Mouse (Mus musculus) A20 (cell line): ENCODE measurements around the gene Ruvbl1.

Source experiments
- DNase-seq: peaks from one replicate; pipeline ENCODE4 v3.0.0-alpha.2; 2011; ENCODE audit warnings: low read depth, low spot score

The Ruvbl1 gene

DNA sequence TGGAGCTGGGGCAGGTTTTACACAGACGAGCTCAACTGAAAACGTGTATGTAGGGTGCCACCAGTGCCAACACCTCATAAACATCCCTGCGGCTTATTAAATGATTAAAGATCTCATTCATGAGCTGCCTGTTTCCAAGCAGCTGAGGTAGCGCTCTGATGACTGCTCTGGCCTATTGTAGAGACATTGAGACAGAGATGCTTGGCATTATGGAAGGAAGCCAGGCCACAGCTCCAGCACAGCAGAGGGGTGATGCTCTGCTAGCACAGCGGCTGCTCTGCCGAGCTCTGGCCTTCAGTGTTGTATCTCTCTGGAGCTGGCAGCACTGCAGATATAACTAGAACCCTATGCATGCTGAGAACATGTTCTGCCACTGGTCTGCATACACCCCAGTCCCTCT, 28.5 kb downstream of the Ruvbl1 start:
- DNase-seq, result no peak

- no peak for DNase-seq
Measured at GRCm38 (mm10) chr6:88499481-88500404, 34.5 kb downstream of the Ruvbl1 start.

GRCm38 (mm10) chr6:88500405-88500767, 35.2 kb downstream of the Ruvbl1 start:
- DNase-seq, result no peak

DNA sequence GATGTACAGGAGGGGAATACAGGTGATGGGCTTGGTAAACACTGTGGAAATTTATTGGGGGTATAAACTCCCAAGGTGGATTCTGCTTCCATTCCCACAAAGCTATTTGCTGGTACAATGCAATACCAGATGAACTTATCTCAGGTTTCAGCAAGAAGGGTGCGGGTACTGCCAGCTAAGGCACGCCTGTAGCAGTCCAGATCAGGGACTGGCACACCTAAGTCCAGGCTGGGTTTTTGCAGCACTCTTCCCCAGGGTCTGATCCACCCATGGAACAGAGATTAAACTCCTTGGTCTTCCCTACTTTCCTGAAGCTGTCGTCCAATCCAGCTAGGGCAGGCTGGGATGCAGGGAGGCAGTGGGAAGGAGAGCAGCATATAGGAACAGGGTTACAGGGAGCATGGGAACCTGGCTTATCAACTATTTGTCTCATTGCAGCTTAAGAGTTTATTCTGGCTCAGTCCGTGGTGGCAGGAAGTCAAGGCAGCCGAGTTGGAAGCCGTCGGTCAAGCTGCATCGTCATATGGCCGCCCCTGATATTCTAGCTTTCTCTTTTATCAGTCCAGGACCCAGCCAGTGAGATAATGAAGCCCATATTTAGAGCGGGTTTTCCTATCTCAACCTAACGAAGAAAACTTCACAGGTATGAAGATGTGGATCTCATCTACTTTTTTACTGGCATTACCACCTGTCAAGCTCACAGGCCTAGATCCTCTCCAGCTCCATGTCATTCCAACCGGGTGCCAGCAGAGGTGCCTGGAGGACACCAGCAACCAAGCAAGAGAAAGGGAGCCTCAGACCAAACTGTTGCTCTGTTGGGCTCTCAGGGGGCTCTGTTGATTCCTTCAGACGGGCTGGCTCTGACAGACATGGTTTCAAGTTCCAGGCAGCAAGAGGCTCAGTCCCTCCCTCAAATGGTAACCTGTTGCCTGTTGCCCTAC, 37.1 kb downstream of the Ruvbl1 start:
- no peak for DNase-seq

DNA sequence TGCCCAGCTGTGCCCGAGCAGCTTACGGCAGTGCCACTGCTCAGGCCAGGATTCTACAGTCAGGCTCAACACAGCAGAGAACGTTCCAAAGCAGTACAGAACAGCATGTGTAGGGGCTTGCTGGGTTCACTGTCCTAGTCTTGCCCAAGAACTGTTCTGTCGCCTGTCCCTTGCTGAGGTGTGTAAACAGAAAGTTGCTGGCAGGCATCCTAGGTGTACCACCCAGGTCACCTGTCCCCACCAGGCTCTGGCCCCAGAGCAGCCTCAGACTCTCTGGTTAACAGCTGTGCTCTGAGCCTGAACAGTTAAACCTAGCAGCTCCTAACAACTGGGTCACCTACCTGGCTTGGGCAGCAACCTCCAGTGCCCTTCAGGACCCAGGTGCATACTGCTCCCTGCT, 37.8 kb downstream of the Ruvbl1 start:
- DNase-seq, result no peak

DNA sequence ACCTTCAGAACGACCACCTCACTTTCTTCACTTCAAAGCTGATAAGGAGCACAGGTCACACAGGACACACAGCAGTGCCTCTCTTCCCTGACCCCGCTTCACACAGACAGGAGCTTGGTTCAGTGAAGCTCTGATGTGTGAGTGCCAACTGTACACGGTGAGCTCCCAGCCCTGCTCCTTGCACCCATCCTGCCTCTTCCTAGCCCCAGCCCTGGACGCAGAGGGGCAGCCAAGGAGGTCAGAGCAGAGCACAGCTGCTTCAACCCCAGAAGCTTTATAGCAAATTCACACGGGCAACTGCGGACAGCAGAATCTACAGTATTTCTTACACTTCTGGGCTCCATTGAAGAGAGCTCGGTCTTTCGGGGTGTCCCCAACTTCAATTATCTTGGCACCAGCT, 48.8 kb downstream of the Ruvbl1 start:
- DNase-seq, result no peak

- DNase-seq, result no peak
Measured at GRCm38 (mm10) chr6:88514546-88514945, 49.3 kb downstream of the Ruvbl1 start.

DNA sequence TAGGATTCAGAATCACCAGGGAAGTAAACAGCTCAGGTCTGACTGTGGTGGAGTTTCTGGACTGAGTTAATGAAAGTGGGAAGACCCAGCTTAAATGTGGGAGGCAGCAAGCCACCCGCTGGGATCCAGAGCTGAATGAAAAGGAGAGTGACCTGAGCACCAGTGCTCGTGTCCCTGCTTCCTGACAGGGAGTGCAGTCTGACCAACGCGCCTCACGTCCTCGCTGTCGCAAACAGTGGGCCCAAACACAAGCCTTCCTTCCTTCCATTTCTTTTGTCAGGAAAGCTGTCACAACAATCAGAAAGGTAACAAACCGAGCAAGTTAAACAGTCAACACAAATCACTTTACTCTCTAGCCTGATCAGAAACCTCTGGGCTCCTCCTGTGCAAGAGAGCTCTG, 50.8 kb downstream of the Ruvbl1 start:
- no peak for DNase-seq

DNA sequence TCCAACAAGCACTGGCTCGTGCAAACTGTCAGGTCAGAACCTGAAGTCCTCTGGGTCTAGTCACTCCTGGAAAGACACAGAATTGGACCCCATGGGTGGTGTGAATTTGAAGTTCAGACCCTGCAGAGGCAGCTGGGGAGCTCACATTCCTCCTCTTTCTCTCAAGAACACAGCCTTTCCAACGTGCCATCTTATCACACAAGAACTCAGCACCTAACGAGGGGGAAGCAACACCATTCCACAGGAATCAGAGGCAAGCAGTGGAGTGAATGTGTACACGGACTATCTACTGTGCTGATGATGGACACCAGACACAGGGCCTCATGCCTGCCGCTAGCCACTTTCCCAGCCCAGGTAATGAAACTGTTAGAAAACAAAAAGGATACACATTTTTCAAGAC, 51.5 kb downstream of the Ruvbl1 start:
- no peak for DNase-seq

DNA sequence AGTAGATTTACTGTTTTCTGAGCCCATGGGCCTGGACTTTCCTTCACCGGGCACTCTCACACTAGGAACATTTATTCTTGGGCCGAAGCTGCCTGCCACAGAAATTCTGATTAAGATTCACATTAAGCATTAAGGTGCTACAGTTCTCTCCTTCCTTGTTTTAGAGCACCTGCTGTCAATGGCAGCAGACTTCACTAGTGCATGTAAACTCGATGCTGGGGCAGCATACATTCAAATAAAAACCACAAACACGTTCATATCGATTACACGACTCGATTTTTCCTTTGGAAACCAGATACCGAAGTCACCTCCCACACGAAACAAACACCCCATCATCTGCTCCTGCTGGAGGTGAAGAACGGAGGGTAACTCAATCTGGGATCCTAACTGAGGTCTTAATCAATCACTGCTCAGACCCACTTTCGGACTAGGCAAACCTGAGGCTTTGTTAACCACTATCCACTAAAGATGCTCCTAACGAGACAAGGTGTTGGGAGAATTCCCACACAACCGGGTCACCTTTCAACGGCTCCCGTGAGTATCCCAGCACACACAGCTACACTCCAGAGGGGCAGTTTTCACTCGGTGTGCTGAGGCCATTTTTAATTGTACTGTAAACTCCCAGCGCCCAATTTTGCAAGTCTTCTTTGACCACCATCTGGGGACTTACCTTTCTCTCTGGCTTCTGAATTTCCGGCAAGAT, 52.6 kb downstream of the Ruvbl1 start:
- peak; percentile 49 for DNase-seq

- DNase-seq, result peak; percentile 96
Measured at GRCm38 (mm10) chr6:88518404-88519263, 53.4 kb downstream of the Ruvbl1 start, which contains the start of gene Sec61a1. Gene Sec61a1, minus strand, starts transcription at chr6:88518905.

GRCm38 (mm10) chr6:88521821-88522220, 56.6 kb downstream of the Ruvbl1 start:
- DNase-seq, result no peak

GRCm38 (mm10) chr6:88522606-88523005, 57.4 kb downstream of the Ruvbl1 start:
- DNase-seq, result no peak

- no peak for DNase-seq
Measured at GRCm38 (mm10) chr6:88523043-88523442, 57.8 kb downstream of the Ruvbl1 start.

- no peak for DNase-seq
Measured at GRCm38 (mm10) chr6:88523451-88523850, 58.2 kb downstream of the Ruvbl1 start.

DNA sequence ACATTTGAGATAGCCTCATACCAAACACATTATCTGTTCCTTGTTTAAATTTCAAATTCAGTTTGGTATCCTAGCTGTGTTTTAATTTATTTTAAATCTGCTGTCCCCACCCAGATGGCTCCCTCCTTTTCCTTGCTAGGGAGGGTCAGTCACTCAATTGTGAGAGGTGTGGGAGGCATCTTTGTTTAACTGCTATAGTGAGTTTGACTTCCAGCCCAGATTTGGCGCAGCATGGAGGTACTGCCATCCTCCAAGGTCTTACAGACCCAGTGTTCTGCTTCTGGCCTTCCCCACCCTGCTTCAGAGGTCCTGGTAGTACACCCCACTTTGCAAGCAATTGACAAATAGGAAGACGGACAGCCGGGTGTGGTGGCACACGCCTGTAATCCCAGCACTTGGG, 58.8 kb downstream of the Ruvbl1 start:
- DNase-seq, result no peak

- no peak for DNase-seq
Measured at GRCm38 (mm10) chr6:88530306-88530705, 65.1 kb downstream of the Ruvbl1 start.

DNA sequence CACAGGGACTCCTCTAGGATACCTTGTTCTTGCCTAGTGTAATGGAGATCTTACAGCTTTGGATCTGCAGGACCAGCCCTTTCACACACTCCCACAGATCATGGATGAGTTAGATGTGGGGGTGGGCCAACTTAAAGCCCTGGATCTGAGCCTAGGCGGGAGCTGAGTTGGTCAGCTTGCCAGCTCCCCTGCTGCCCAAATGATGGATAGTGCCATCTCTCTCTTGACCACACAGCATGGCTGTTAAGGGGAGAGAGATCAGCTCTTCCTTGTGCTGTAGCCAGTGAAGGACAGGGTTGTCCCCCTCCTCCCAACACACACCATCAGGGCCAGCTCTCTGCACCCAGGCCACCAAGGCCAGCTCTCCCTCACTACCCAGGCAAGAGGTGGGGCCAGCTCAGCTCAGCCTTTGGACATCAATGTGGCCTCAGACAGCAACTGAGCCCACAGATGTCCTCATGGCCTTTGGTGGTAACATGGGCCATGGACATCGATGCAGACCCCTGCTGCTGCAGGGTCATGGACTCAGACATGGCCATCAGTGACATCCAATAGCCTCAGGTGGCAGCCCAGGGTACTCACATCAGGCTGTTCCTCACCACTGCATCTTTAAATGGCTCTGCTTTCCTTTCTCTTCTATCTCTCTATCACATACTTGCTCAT, 75.0 kb downstream of the Ruvbl1 start:
- DNase-seq, result no peak

DNA sequence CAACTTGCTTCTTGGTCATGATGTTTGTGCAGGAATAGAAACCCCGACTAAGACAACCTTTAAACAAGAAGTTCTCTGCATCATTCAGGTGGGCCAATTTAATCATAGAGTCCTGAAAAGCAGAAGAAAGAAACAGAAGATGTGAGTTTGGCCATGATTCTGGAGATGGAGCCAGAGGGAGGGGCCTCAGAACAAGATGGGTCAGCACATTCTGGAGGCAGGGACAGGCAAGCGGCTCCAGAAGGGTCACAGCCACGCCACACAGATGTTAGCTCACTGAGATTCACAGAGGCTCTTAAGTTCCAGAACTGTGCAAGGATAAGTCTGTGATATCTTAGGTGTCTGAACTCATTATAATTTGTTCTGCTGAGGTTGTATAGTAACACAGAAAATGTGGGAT, 79.0 kb downstream of the Ruvbl1 start:
- no peak for DNase-seq

GRCm38 (mm10) chr6:88544644-88545396, 79.6 kb downstream of the Ruvbl1 start:
- no peak for DNase-seq
